Mouse (Mus musculus): ENCODE measurements around the gene Tamm41. TPM values are rescaled to one million over a fixed set of nuclear protein-coding genes. Genes with fewer than 3 reads are reported as not detected.

The Tamm41 gene
- polyA plus RNA-seq, 1 experiment, result 44.1 TPM

DNA sequence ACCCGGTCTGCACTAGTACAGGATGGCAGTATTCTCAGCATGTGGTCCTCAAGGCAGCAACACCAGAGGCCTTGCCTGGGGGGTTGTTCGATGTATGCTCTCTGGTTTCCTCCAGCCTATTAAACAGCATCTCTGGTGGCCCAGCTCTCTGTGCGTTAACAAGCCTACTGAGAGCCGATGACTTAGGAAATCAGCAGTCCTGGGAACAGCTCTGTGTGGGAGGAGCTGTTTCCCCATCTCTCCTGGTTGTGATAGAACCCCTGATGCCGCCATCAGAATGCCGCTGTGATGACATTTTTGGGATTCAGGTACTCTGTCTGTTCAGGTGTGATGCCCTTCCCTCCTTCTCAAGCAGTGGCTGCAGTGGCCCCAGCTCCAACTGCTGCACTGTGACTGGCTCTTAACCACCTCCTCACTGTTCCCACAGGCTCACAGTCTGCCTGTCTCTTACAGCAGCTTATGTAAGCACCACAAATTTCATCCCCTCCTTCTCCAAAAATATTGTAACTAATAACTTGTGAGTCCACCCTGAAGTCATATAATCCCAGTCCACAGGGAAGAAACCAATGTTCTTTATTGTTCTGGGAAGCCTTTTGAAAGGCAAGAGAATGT is 14.0 kb upstream of the Tamm41 start:
- H3K4me3 ChIP-seq (ENCODE audit: insufficient read depth, poor library complexity, severe bottlenecking), result no peak overlapping the region
- H3K27me3 ChIP-seq (ENCODE audit: control insufficient read depth, insufficient read depth, insufficient read length), result no peaks in the 10 kb centered on the region
- H3K79me2 ChIP-seq (ENCODE audit: control insufficient read depth, insufficient read depth), result no peaks in the 10 kb centered on the region
- TF ChIP-seq FOSL1 (IDR thresholded peaks at IDR 0.05; ENCODE audit: insufficient read depth, low read length, poor library complexity, severe bottlenecking), result no peak
- TF ChIP-seq MYOD1 (IDR thresholded peaks at IDR 0.05; ENCODE audit: control insufficient read depth, insufficient read length, low read depth), result no peak
- TF ChIP-seq MAX (IDR thresholded peaks at IDR 0.05), result no peak
- TF ChIP-seq MYOG (IDR thresholded peaks at IDR 0.05; ENCODE audit: control insufficient read depth, extremely low read depth, insufficient read length), result no peak
- TF ChIP-seq USF1 (IDR thresholded peaks at IDR 0.05; ENCODE audit: low read depth), result no peak
- TF ChIP-seq CTCF (IDR thresholded peaks at IDR 0.05; ENCODE audit: control insufficient read depth, insufficient read depth, insufficient read length), result no peak
- no peak for TF ChIP-seq CEBPB (IDR thresholded peaks at IDR 0.05; ENCODE audit: low read depth)
- H3ac ChIP-seq (ENCODE audit: control insufficient read depth, insufficient read length, low read depth), result no peak overlapping the region
- no peaks in the 10 kb centered on the region for H3K36me3 ChIP-seq (ENCODE audit: control insufficient read depth, insufficient read depth)
- H3K79me3 ChIP-seq (ENCODE audit: low read depth), result no peaks in the 10 kb centered on the region

- Histone ChIP-seq H3K79me2 (ENCODE audit: control insufficient read depth, insufficient read depth) (no peaks in the 10 kb centered on the region), H3K79me3 (ENCODE audit: low read depth) (no peaks in the 10 kb centered on the region), H3K4me3 (ENCODE audit: insufficient read depth, poor library complexity, severe bottlenecking) (no peak overlapping the region), H3K27me3 (ENCODE audit: control insufficient read depth, insufficient read depth, insufficient read length) (no peaks in the 10 kb centered on the region), H3K36me3 (ENCODE audit: control insufficient read depth, insufficient read depth) (no peaks in the 10 kb centered on the region), H3ac (ENCODE audit: control insufficient read depth, insufficient read length, low read depth) (no peak overlapping the region)
- no peak for TF ChIP-seq CTCF (IDR thresholded peaks at IDR 0.05; ENCODE audit: control insufficient read depth, insufficient read depth, insufficient read length)
- TF ChIP-seq MAX (IDR thresholded peaks at IDR 0.05), result no peak
- no peak for TF ChIP-seq USF1 (IDR thresholded peaks at IDR 0.05; ENCODE audit: low read depth)
- TF ChIP-seq CEBPB (IDR thresholded peaks at IDR 0.05; ENCODE audit: low read depth), result no peak
- TF ChIP-seq MYOD1 (IDR thresholded peaks at IDR 0.05; ENCODE audit: control insufficient read depth, insufficient read length, low read depth), result no peak
- no peak for TF ChIP-seq FOSL1 (IDR thresholded peaks at IDR 0.05; ENCODE audit: insufficient read depth, low read length, poor library complexity, severe bottlenecking)
- no peak for TF ChIP-seq MYOG (IDR thresholded peaks at IDR 0.05; ENCODE audit: control insufficient read depth, extremely low read depth, insufficient read length)
These were observed 11.3 kb upstream of the Tamm41 start for GRCm38 (mm10) chr6:115049015-115049414.

- Histone ChIP-seq H3K27me3 (ENCODE audit: control insufficient read depth, insufficient read depth, insufficient read length) (peaks cover 9% of the 10 kb centered on the region), H3K4me3 (ENCODE audit: insufficient read depth, poor library complexity, severe bottlenecking) (no peak overlapping the region), H3K36me3 (ENCODE audit: control insufficient read depth, insufficient read depth) (no peaks in the 10 kb centered on the region), H3K79me2 (ENCODE audit: control insufficient read depth, insufficient read depth) (no peaks in the 10 kb centered on the region), H3K79me3 (ENCODE audit: low read depth) (no peaks in the 10 kb centered on the region), H3ac (ENCODE audit: control insufficient read depth, insufficient read length, low read depth) (no peak overlapping the region)
- TF ChIP-seq MAX (IDR thresholded peaks at IDR 0.05) (no peak), CEBPB (IDR thresholded peaks at IDR 0.05; ENCODE audit: low read depth) (no peak), MYOD1 (IDR thresholded peaks at IDR 0.05; ENCODE audit: control insufficient read depth, insufficient read length, low read depth) (no peak), MYOG (IDR thresholded peaks at IDR 0.05; ENCODE audit: control insufficient read depth, extremely low read depth, insufficient read length) (no peak), FOSL1 (IDR thresholded peaks at IDR 0.05; ENCODE audit: insufficient read depth, low read length, poor library complexity, severe bottlenecking) (no peak), CTCF (IDR thresholded peaks at IDR 0.05; ENCODE audit: control insufficient read depth, insufficient read depth, insufficient read length) (no peak)
These were observed 10.1 kb upstream of the Tamm41 start for GRCm38 (mm10) chr6:115047816-115048215.

GRCm38 (mm10) chr6:115046064-115046463 is 8.4 kb upstream of the Tamm41 start:
- peaks cover 19% of the 10 kb centered on the region for H3K27me3 ChIP-seq (ENCODE audit: control insufficient read depth, insufficient read depth, insufficient read length)
- H3K4me3 ChIP-seq (ENCODE audit: insufficient read depth, poor library complexity, severe bottlenecking), result no peak overlapping the region
- H3K79me3 ChIP-seq (ENCODE audit: low read depth), result no peaks in the 10 kb centered on the region
- TF ChIP-seq MAX (IDR thresholded peaks at IDR 0.05) (no peak), MYOG (IDR thresholded peaks at IDR 0.05; ENCODE audit: control insufficient read depth, extremely low read depth, insufficient read length) (no peak), FOSL1 (IDR thresholded peaks at IDR 0.05; ENCODE audit: insufficient read depth, low read length, poor library complexity, severe bottlenecking) (no peak), CEBPB (IDR thresholded peaks at IDR 0.05; ENCODE audit: low read depth) (no peak), USF1 (IDR thresholded peaks at IDR 0.05; ENCODE audit: low read depth) (no peak), MYOD1 (IDR thresholded peaks at IDR 0.05; ENCODE audit: control insufficient read depth, insufficient read length, low read depth) (no peak), CTCF (IDR thresholded peaks at IDR 0.05; ENCODE audit: control insufficient read depth, insufficient read depth, insufficient read length) (no peak)
- no peaks in the 10 kb centered on the region for H3K36me3 ChIP-seq (ENCODE audit: control insufficient read depth, insufficient read depth)
- H3ac ChIP-seq (ENCODE audit: control insufficient read depth, insufficient read length, low read depth), result no peak overlapping the region
- H3K79me2 ChIP-seq (ENCODE audit: control insufficient read depth, insufficient read depth), result no peaks in the 10 kb centered on the region

GRCm38 (mm10) chr6:115044709-115045108 is 7.0 kb upstream of the Tamm41 start:
- TF ChIP-seq CTCF (IDR thresholded peaks at IDR 0.05; ENCODE audit: control insufficient read depth, insufficient read depth, insufficient read length) (no peak), FOSL1 (IDR thresholded peaks at IDR 0.05; ENCODE audit: insufficient read depth, low read length, poor library complexity, severe bottlenecking) (no peak), MYOG (IDR thresholded peaks at IDR 0.05; ENCODE audit: control insufficient read depth, extremely low read depth, insufficient read length) (no peak), MAX (IDR thresholded peaks at IDR 0.05) (no peak), CEBPB (IDR thresholded peaks at IDR 0.05; ENCODE audit: low read depth) (no peak), MYOD1 (IDR thresholded peaks at IDR 0.05; ENCODE audit: control insufficient read depth, insufficient read length, low read depth) (no peak), USF1 (IDR thresholded peaks at IDR 0.05; ENCODE audit: low read depth) (no peak)
- H3K79me2 ChIP-seq (ENCODE audit: control insufficient read depth, insufficient read depth), result no peaks in the 10 kb centered on the region

More at GRCm38 (mm10) chr6:115044709-115045108, 7.0 kb upstream of the Tamm41 start:
- Histone ChIP-seq H3K79me3 (ENCODE audit: low read depth) (no peaks in the 10 kb centered on the region), H3ac (ENCODE audit: control insufficient read depth, insufficient read length, low read depth) (no peak overlapping the region), H3K4me3 (ENCODE audit: insufficient read depth, poor library complexity, severe bottlenecking) (no peak overlapping the region), H3K36me3 (ENCODE audit: control insufficient read depth, insufficient read depth) (no peaks in the 10 kb centered on the region), H3K27me3 (ENCODE audit: control insufficient read depth, insufficient read depth, insufficient read length) (peaks cover 19% of the 10 kb centered on the region)
